Mouse (Mus musculus) c-Kit-positive CD71-positive TER-119-negative erythroid progenitor cells, embryonic 14.5 days (primary cell): Measurements from ENCODE around the gene Gm49337.

ENCODE experiments used
- DNase-seq: peaks from one replicate; pipeline ENCODE4 v3.0.0-alpha.2; 2013; ENCODE audit warnings: low read depth

Gm49337 gene

DNA sequence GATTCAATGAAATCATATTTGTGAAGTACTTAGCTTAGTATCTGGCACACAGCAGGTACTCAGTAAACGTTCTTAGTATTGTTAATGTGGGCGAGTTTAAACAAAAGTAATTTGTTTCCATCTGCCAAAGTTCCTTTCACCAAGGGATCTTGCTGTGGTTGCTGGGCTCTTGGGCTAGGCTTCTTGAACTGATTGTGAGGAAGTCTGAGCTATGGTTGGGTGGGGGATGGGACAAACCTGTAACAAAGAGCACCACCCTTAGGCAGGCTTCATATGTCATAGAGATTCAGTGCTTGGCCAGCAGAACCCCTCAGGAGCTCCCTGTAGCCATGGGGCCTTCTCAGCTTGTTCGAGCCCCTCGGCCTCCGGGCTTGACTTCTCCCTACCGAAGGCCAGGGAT lies at the start of gene Gm49337, which contains the start of gene 1700042G07Rik:
TSS of gene Gm49337 (plus strand) at position 313 of the 400 bp plus-strand sequence.
TSS of gene 1700042G07Rik (plus strand) at position 301 of the 400 bp plus-strand sequence.
- DNase-seq = no peak

DNA sequence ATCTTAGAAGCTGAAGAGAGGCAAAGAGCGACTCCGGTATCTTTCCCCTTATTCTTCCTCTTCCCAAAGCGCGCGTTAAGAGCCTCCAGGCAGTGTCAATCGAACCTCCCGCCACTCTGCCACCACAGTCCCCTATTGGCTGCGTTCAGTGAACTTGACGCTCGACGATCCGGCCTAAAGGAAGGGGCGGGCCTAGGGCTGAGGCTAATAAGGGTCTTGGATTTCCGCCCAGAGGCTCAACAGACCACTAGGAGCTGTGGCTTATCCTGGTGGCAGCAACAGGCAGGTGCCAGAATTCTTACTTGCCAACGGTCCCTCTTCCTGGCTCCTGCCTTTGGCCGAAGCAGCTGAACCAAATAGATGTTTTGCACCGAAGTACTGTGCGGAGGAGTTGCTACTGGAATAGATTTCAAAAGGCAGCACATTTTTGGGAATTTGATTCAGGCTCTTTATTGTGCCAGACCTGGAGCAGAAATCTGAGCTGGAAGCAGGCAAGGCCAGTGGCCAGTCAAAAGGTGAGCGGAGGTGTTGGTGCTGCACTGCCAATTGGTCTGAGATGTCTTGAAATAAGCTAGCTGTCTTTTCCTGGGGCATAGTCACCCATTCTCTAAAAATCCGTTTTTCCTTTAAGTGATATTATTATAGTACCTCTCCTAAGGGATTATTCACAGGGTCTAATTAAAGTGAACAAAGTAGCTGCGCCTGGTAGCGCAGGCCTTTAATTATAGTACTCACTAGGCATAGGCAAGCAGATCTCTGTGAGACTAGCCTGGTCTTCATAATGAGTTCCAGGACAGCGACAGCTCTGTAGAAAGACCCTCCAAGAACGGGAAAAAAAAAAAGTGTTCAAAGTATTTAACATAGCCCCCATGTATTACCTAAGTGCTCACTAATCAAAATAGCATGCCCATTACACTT lies 49.3 kb upstream of the Gm49337 start, which contains the start of the genes Rad54l and Pomgnt1:
TSS of gene Rad54l (minus strand) at position 89 of the 918 bp plus-strand sequence.
TSS of gene Pomgnt1 (plus strand) at position 239 of the 918 bp plus-strand sequence.
- peak; percentile 92 for DNase-seq

DNA sequence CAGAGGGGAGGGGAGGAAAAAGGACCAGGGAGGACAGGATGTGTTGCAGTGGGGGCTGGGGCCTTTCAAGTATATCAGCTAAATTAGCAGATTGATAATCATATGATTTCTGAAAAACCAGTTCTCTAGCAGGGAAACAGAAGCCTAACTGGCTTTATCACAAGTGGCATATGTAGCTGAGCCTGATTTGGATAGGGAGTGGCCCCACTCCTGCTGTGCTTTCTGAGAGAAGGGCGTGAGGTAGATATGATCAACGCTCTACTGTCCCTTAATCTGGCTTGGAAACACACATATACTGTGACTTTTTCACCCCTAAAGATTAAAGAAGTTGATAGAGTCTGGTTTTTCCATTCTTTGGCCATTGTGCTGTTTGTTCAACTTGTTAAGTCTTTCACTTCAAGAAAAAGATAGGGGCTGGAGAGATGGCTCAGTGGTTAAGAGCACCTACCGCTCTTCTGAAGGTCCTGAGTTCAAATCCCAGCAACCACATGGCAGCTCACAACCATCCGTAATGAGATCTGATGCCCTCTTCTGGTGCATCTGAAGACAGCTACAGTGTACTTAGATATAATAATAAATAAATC lies 47.3 kb upstream of the Gm49337 start:
- DNase-seq = peak; percentile 59

DNA sequence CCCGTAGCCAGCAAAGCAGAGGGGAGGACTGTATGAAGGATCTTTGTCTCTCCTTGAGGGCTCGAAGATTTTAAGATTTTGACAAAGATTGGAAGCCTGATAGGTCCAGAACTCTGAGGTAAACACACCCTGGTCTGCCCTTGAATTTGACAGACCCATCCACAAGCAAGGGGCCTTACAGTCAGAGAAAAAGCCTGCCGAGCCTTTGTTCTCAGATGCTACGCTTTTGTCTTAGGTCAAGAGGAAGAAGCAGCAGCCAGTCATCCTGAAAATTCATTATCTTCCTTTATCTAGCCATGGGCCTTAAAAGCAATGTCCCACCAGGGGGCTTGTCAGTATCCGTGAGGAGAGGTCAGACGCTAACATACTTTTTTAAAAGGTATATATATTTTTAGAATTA lies 45.2 kb upstream of the Gm49337 start:
- DNase-seq = no peak

DNA sequence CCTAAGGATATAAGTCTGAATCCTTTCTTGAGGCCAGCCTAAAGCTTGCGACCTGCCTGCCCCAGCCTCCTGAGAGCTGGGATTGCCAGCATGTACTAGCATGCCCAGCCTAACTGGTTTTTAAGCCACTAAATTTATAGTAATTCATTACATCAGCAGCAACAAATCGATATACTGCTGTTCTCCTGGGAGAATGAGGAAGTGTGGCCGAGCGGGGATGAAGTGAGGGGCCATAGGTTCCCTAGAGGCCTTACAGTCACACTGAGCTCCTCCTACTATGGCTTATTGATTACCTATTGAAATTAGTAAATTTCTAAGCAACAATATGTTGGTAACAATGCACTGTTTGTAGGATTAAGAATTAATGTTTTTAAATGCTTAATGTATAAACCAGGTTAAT lies 40.1 kb upstream of the Gm49337 start:
- DNase-seq = no peak

DNA sequence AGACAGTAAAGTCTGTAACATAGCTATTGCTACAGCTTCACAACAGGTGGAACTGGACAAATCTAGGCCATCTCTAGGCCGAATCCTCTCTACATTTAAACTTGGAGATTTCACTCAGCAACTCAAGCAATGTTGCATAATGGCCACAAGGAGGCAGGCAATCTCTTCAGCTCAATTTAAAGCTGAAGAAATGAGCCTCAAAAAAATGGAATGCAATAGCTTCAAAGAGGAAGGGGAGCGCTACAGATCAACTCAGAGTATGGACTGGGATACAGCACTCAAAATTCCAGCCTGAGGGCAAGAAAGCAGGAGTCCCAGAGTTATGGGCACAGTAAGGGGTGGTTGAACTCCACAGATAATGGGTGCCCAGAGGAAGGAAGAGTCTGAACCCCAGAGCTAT lies 38.2 kb upstream of the Gm49337 start:
- DNase-seq = no peak

DNA sequence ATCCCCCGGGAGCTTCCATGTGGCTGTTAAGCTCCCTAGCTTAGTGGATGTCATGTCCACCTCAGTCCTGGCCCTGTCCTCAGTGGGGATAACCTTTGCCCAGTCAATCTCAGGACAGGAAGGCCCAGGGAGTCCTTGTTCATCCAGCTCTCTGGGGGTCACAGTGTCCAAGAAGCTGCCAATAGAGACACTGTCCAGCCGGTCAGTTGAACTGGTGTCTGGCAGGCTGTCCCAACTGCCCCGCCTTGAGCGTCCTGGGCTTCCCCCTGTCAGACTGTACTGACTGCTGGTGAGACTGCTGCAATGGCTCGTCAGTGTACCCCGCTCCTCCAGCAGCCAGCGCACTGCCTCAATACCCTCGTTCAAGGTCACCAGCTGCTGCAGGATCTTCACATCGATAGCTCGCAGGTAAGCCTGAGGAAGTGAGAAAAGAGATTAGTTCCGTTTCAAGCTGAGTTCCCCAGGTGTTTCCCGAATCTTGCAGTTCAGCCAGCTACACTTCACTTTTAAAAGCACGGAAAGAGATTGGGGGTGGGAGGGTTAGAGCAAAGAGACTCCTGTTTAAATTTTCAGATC lies 35.7 kb upstream of the Gm49337 start:
- DNase-seq = no peak

DNA sequence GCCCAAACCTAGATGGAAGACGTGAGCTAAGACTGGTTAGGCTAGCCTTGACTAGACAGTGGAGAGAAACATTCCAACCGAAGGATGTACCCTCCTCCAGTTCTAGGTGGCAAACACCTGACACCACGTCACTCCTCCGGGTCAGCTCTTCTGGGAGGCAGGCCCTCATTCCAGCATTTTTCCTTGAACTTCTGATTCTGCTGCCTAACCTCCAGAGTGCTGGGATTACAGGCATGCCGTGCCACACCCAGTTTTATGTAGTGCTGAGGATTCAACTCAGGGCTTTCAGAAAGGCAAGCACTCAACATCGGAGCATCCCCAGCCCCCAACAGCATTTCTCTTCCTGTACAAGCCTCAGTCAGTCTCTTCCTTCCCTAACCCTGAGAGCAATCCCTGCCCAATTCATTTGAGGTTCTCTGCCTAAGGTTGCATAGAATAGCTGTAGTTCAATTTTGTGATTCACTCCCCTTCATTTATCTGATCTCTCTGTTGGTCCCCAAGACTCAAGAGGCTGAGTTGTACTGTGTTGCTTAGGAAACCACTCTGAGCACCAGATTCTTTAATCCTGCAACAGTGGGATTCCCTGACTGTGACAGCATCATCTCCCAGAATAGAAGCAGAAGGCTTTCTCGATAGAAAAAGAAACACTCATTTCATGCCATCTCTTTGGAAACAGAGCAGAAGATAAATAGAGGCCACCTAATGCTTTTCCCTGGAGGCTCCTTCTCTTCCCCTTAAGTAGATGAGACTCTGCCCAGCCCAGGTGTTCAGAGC lies 32.2 kb upstream of the Gm49337 start:
- DNase-seq = no peak

DNA sequence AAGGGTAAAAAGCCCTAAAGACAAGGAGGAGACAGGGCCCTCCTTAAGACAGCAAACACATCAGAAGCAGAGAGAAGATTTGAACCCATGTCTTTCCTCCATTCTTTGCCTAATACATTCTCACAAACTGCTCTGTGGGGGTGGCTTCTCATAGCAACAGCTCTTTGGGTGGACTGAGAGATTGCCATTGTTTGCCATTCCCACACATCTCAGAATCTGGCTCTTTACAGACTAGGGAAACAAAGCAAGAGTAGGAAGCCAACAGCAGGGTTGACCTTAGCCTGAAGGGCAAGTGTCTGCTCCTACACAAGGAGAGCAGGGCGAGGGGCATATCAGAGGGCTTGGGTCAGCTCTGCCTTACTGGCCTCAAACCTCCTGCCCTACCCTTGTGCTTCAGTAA lies 31.4 kb upstream of the Gm49337 start:
- DNase-seq = no peak

DNA sequence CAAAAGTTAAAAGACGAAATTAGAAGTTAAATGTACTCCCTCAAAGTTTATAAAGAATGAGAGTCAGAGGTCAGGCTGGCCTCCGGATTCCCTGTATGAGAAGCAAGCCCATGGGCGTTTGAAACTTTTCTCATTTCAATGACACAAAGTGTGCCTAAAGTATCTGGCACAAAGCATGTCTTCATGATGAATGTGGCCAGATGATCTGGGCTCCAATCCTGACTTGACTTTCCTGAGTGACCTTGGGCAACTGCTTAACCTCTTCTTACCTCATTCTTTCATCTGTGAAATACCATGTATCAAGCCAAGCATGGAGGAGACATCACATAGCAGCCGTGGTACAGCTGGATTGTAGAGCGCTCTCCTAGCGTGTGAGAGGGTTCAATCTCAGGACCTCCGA lies 30.9 kb upstream of the Gm49337 start:
- no peak for DNase-seq

DNA sequence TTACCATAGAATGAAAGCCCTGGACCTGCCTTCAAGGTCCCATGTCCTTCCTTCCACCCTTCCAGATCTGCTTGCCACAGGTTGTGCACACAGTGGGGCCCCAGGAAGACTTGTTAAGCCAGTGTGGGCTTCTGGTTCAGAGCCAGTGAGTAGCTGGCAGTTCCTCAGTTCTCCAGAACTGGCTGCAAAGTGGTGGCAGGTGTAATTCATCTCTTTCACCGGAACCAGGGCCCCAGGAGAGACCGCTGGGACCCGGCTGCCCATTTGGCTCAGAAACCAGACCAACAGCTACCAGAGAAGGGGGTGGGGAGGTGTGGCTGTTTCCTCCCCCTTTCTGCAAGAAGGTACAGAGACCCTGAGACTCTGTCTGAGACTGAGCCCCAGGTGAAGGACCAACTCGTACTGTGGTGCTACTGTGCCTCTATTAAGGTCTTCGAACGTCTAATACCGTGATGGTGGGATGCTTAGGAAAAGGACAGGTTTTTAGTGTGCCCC lies 29.8 kb upstream of the Gm49337 start:
- DNase-seq = no peak

DNA sequence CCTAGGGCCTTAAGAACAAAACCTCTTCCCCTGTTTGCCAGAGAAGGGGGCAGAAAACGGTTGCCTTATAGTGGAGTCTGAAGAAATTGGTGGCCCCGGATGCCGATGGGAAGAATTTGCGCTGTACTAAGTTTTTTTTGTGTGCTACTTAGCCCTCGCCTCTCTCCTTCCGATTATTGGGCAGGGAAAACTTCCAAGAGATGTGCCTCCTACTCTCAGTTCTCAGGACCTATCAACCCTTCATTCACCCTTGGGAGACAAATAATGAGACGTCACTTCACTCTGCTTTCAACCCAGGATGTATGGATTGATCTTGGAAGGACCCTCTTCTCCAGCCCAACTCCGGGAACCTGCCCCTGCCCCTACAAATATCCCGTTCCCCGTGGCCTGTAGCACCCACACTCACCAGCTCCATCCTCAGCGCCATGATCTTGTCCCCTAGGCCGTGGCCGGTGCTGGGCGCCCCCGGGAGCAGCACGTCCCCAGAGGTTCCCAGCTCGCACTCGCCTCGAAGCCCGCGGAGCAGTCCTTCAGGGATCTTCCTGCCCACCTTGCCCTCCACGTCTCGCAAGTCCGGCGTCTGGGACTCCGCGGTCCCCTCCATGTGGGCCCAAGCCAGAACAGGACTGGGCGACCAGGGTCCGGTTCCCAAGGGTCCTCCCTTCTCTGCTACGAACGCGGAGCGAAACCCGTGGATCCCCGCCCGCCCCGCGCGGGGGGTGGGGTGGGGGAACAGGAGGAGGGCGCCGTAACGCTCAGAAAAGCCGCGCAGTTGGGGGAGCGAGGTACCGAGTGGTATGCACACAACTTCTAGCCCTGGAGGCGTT lies 29.1 kb upstream of the Gm49337 start:
- no peak for DNase-seq

DNA sequence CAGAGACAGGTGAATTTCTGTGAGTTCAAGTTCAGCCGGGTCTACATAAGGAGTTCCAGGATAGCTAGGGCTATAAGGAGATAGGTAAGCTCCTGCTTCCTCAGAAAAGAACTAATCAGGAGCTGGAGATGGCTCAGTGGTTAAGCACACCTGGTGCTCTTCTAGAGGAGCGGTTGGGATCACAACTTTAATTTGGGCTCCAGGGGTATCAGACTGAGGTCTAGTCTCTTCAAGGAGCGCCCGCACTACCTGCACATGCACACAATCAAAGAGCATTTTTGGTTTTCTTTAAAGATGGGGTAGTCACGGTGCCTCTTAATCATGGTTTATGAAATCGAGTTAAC lies 23.4 kb upstream of the Gm49337 start:
- DNase-seq = no peak

DNA sequence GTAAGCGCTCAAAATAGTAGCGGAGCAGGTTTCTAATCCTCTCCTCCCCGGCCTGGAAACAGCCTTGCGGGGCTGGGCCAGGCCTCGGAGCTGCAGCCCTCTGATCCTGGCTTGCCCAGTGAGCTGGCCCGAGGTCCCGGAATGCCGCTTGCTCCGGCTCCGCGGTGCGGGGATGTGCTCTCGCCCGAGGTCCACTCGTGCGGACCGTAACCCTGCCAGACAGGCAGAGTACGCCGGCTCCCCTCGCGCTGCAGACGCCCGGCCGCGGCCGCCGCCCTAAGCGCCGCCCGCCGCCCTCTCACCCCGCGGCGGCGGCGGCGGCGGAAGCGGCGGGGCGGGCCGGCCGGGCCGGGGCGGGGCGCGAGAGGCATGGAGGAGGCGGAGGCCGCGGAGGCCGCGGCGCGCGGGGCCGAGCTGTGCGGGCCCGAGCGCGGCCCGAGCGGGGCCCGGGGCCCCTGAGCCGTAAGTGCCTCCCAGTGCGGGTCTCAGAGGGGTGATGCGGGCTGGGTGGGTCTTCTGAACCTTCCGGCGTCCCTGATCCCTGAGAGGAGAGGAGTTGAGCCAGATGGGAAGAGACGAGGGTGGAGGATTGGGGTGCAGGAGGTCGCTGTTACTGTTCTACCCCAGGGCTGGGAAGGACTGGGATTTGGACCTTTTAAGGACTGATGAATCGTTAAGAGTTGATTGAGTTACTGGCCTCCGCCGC lies 22.9 kb upstream of the Gm49337 start:
- no peak for DNase-seq

DNA sequence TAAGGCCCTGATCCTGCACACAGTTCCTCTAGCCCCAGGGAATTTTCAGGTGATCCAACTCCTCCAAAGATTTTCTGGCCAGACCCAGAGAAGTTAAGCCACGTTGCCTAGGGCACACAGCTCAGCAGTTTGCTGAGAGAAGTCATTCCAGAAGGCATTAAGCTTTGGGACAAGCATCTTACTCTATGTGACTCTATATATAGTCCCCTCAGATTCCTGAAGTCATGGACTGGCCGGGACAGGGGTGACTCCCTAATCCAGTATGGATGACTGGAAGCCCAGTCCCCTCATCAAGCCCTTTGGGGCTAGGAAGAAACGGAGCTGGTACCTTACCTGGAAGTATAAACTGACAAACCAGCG lies 22.3 kb upstream of the Gm49337 start:
- no peak for DNase-seq

DNA sequence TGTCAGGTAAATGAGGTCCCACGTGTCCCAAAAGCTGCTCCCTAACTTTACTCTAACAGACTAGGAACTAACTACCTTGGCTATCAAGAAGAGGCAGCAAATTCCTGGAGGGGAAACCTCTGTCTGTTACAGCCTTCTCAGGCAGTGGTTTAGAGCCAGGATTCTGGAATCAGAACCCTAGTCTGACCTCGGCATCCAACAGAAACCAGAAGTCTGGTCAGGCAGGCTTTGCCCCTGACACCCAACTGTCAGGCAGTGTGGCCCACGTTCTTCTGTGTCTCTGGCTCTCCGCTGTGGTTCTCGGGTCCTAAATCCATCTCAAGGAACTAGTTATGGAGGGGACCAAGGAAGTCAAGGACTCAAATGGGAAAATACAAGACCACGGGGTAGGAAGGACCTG lies 21.9 kb upstream of the Gm49337 start, which contains the start of gene Lurap1:
TSS of gene Lurap1 (minus strand) at position 101 of the 400 bp plus-strand sequence.
- no peak for DNase-seq

DNA sequence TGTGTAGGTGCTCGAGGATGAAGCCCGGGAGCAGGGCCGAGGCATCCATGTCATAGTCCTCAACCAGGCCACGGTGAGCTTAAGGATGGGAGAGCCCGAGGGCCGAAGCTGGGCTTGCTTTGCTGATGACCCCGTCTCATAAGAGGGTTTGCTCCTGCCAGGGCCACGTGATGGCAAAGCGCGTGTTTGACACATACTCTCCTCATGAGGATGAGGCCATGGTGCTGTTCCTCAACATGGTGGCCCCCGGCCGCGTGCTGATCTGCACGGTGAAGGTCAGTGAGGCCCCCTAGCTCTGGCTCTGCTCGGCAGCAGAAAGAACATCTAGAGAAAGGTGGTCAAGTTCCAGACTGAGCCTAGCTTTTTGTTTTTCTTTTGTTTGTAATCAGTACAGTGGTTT lies 20.5 kb upstream of the Gm49337 start:
- no peak for DNase-seq

DNA sequence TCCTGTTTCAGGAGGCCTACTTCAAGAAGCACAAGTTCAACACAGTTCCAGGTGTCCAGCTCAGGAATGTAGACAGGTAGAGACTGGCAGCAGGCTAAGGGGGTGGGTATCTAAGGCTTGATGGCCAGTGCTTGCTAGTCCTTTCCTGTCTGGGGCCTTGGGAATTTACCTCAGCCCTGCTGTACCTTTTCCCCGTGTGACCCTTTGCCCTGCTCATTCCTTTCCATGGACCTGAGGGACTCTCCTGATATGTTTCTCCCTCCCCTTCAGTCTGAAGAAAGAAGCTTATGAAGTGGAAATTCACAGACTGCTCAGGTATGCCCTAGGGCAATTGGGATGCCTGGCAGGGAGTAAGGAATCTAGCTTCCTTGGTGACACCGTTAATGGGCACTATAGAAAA lies 15.3 kb upstream of the Gm49337 start:
- no peak for DNase-seq

DNA sequence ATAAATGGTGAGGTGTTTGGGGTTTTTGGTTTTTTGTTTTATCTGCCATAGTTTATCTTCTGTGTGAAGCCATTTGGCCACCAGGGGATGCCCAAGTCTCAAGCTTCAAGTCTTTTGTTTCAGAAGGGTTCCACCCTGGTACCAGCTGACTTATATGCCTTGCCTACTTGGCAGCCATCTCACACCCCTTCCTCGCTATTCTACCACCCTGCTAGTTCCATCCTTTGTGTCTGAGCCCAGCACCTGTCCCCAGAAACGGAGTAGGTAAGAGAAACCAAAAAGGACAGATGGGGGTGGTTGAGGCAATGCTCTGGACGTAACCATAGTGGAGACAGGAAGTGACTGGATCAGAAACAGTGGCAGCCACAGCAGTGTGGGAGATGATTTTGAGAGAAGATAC lies 13.3 kb upstream of the Gm49337 start:
- no peak for DNase-seq

DNA sequence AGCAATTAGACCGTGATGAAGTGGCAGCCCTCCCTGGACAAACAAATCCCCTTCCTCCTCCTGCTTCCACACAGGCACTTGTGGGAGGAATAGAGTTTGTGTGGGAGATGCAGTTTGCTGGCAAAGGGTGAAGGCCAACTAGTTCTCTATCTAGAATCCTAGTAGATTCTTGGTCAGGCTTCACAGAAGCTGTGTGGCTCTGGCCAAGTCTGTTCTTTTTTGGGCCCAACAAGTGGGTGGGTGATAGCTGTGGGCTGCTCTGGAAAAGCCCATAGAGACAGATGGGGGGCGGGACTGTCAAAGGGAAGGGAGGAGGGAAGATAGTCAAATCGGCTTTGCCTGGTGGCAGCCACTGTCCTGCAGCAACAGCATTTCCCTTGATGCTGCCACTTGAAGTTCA lies 12.4 kb upstream of the Gm49337 start:
- DNase-seq = no peak

DNA sequence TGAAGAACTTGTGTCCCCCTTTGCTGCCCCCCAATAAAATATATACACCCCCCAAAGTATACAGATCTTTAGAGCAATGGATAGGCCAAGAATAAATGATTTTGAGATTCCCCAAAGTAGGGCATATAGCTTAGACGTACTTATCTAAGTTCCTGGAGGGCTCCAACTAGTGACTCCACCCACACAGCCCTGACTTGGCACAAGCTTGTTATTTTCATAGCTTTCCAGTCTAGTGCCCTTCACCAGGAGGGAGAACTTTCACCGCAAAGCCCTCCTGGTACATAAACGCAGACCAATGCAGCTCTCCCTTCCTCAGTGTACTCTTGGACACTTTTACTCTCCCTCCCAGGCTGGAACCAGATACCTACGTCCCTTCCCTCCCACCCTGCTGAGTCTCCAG lies 11.0 kb upstream of the Gm49337 start:
- DNase-seq = no peak
